ENCODE assay signal across 8 mouse cellular contexts in genomic region chr1:74807551-74808071, GRCm38 (mm10). TPM values are rescaled to one million over a fixed set of nuclear protein-coding genes. Genes with fewer than 3 reads are reported as not detected.
DNase-seq lines count a peak whose midpoint lies in the region; ATAC-seq and TF ChIP-seq lines count a peak whose summit lies in the region.

No protein-coding gene starts in this region.

- no peaks in the 10 kb centered on the region for H3K9me3 ChIP-seq in kidney, embryonic 16.5 days (ENCODE audit: low read length)
- no peaks in the 10 kb centered on the region for H3K9me3 ChIP-seq in hindbrain, embryonic 16.5 days (ENCODE audit: control insufficient read depth, low read length)
- no peaks in the 10 kb centered on the region for H3K9me3 ChIP-seq in neural tube, embryonic 12.5 days

- no peak for DNase-seq in kidney, postnatal 14 days
- DNase-seq in brain, embryonic 14.5 days (ENCODE audit: low read depth): peak; percentile 53
- no peak for DNase-seq in cerebellum, adult 2 months
- DNase-seq in lung, postnatal 10 days: no peak
- no peak for DNase-seq in natural killer cell, adult 2 months (ENCODE audit: low spot score in 2 of 2)

- H3K4me3 ChIP-seq in kidney, embryonic 16.5 days (ENCODE audit: low read length): peak overlapping the region; percentile 5; the same call in 1 of the 2 replicates
- peak overlapping the region; percentile 20 for H3K4me3 ChIP-seq in hindbrain, embryonic 16.5 days (ENCODE audit: low read length)
- no peak overlapping the region for H3K4me3 ChIP-seq in neural tube, embryonic 12.5 days
- H3K4me3 ChIP-seq in cerebellum, adult 2 months (replicated peaks; ENCODE audit: insufficient read depth, low read depth, low read length): no peak overlapping the region

- peaks cover 36% of the 10 kb centered on the region for H3K4me1 ChIP-seq in kidney, embryonic 16.5 days (ENCODE audit: insufficient read depth, low read length)
- peaks cover 35% of the 10 kb centered on the region for H3K4me1 ChIP-seq in hindbrain, embryonic 16.5 days (ENCODE audit: control insufficient read depth, insufficient read depth, low read depth, low read length)
- peaks cover 37% of the 10 kb centered on the region for H3K4me1 ChIP-seq in neural tube, embryonic 12.5 days
- 0 out of 2 replicates have a peak, but pooled peaks cover 3% of the 10 kb centered on the region for H3K4me1 ChIP-seq in cerebellum, adult 2 months (ENCODE audit: control insufficient read depth, insufficient read depth, low read length)

- WGBS in kidney, embryonic 16.5 days: 6% methylated on average over 23 of the region's 23 CpGs
- WGBS in hindbrain, embryonic 16.5 days: 3% methylated on average over 23 of the region's 23 CpGs
- WGBS in neural tube, embryonic 12.5 days: 2% methylated on average over 23 of the region's 23 CpGs
- WGBS in cerebellum, adult 2 months: 8% methylated on average over 23 of the region's 23 CpGs

- H3K9ac ChIP-seq in kidney, embryonic 16.5 days (replicated peaks; ENCODE audit: low read length): no peak overlapping the region
- peak overlapping the region; percentile 55 for H3K9ac ChIP-seq in hindbrain, embryonic 16.5 days (ENCODE audit: low read depth, low read length)
- 0 out of 2 replicates have a peak overlapping the region, but pooled peaks have one; percentile 2 for H3K9ac ChIP-seq in neural tube, embryonic 12.5 days

- no peaks in the 10 kb centered on the region for H3K36me3 ChIP-seq in kidney, embryonic 16.5 days (ENCODE audit: insufficient read depth, low read length)
- no peaks in the 10 kb centered on the region for H3K36me3 ChIP-seq in hindbrain, embryonic 16.5 days (ENCODE audit: control insufficient read depth, insufficient read depth, low read length)
- no peaks in the 10 kb centered on the region for H3K36me3 ChIP-seq in neural tube, embryonic 12.5 days

- no peak overlapping the region for H3K27ac ChIP-seq in kidney, embryonic 16.5 days (ENCODE audit: low read length)
- peak overlapping the region; percentile 19; the same call in 1 of the 2 replicates for H3K27ac ChIP-seq in hindbrain, embryonic 16.5 days (ENCODE audit: low read depth, low read length)
- H3K27ac ChIP-seq in neural tube, embryonic 12.5 days: no peak overlapping the region
- no peak overlapping the region for H3K27ac ChIP-seq in cerebellum, adult 2 months (ENCODE audit: insufficient read depth, low read length)

- peak; percentile 16; the same call in 1 of the 2 replicates for ATAC-seq in kidney, embryonic 16.5 days (ENCODE audit: low FRiP score, low TSS enrichment)
- peak; percentile 10 for ATAC-seq in hindbrain, embryonic 16.5 days
- peak; percentile 22 for ATAC-seq in neural tube, embryonic 12.5 days (ENCODE audit: low FRiP score, low read depth)

- TF ChIP-seq CTCF in brain, embryonic 14.5 days (IDR thresholded peaks at IDR 0.05; ENCODE audit: borderline replicate concordance, extremely low read depth, insufficient read depth, insufficient read length): no peak
- no peak for TF ChIP-seq CTCF in cerebellum, adult 2 months (IDR thresholded peaks at IDR 0.05; ENCODE audit: borderline replicate concordance, insufficient read depth, low read depth, low read length)

- H3K4me2 ChIP-seq in kidney, embryonic 16.5 days (replicated peaks; ENCODE audit: low read depth, low read length): peak overlapping the region; percentile 36
- peak overlapping the region; percentile 65 for H3K4me2 ChIP-seq in hindbrain, embryonic 16.5 days (ENCODE audit: low read length)
- peak overlapping the region; percentile 71 for H3K4me2 ChIP-seq in neural tube, embryonic 12.5 days (replicated peaks)

- TF ChIP-seq POLR2A in brain, embryonic 14.5 days (IDR thresholded peaks at IDR 0.05; ENCODE audit: borderline replicate concordance, extremely low read depth, insufficient read depth, insufficient read length, poor library complexity, severe bottlenecking): no peak
- no peak for TF ChIP-seq POLR2A in cerebellum, adult 2 months (IDR thresholded peaks at IDR 0.05; ENCODE audit: borderline replicate concordance, insufficient read depth, low read length)

- peaks cover 78% of the 10 kb centered on the region for H3K27me3 ChIP-seq in kidney, embryonic 16.5 days (ENCODE audit: insufficient read depth, low read length)
- peaks cover 18% of the 10 kb centered on the region for H3K27me3 ChIP-seq in hindbrain, embryonic 16.5 days (replicated peaks; ENCODE audit: control insufficient read depth, insufficient read depth, low read length)
- H3K27me3 ChIP-seq in neural tube, embryonic 12.5 days (replicated peaks): peaks cover 52% of the 10 kb centered on the region
- H3K27me3 ChIP-seq in cerebellum, adult 2 months (ENCODE audit: control insufficient read depth, insufficient read depth, low read length): no peaks in the 10 kb centered on the region; the same call in 1 of the 2 replicates

RNA-seq across cellular contexts. Expression of gene Wnt10a, which starts 16.3 kb away (rescaled TPM):
- 0.50 and 0.57 TPM in 2 replicates for polyA plus RNA-seq in kidney, embryonic 16.5 days (2015; fragmentation: Nextera tagmentation; extraction: Ambion mirVana)
- 0.73 and 0.77 TPM in 2 replicates for polyA plus RNA-seq in brain, embryonic 14.5 days (2012; rRNA removed)
- 0.40 TPM in 2 replicates for polyA plus RNA-seq in hindbrain, embryonic 16.5 days (2015; fragmentation: Nextera tagmentation; extraction: Ambion mirVana)
- polyA plus RNA-seq in neural tube, embryonic 12.5 days (2016; fragmentation: Nextera tagmentation; extraction: Ambion mirVana): 1.2 and 1.4 TPM in 2 replicates
- polyA plus RNA-seq in cerebellum, adult 2 months (2012; rRNA removed): 0.36 and 0.59 TPM in 2 replicates

RNA-seq across cellular contexts. Expression of gene Wnt6, which starts 35.9 kb away (rescaled TPM):
- 1.9 and 2.5 TPM in 2 replicates for polyA plus RNA-seq in kidney, embryonic 16.5 days (2015; fragmentation: Nextera tagmentation; extraction: Ambion mirVana)
- polyA plus RNA-seq in brain, embryonic 14.5 days (2012; rRNA removed): 4.4 and 9.1 TPM in 2 replicates
- polyA plus RNA-seq in hindbrain, embryonic 16.5 days (2015; fragmentation: Nextera tagmentation; extraction: Ambion mirVana): 4.9 and 6.1 TPM in 2 replicates
- 12.5 and 13.8 TPM in 2 replicates for polyA plus RNA-seq in neural tube, embryonic 12.5 days (2016; fragmentation: Nextera tagmentation; extraction: Ambion mirVana)
- 3.6 and 4.0 TPM in 2 replicates for polyA plus RNA-seq in cerebellum, adult 2 months (2012; rRNA removed)

RNA-seq across cellular contexts. Expression of gene Cdk5r2, which starts 47.1 kb away (rescaled TPM):
- not detected in 2 replicates for polyA plus RNA-seq in kidney, embryonic 16.5 days (2015; fragmentation: Nextera tagmentation; extraction: Ambion mirVana)
- 51.5 and 90.9 TPM in 2 replicates for polyA plus RNA-seq in brain, embryonic 14.5 days (2012; rRNA removed)
- 8.4 and 9.4 TPM in 2 replicates for polyA plus RNA-seq in hindbrain, embryonic 16.5 days (2015; fragmentation: Nextera tagmentation; extraction: Ambion mirVana)
- polyA plus RNA-seq in neural tube, embryonic 12.5 days (2016; fragmentation: Nextera tagmentation; extraction: Ambion mirVana): 5.7 and 7.6 TPM in 2 replicates
- polyA plus RNA-seq in cerebellum, adult 2 months (2012; rRNA removed): 83.2 and 85.2 TPM in 2 replicates

RNA-seq across cellular contexts. Expression of gene Prkag3, which starts 58.6 kb away (rescaled TPM):
- polyA plus RNA-seq in kidney, embryonic 16.5 days (2015; fragmentation: Nextera tagmentation; extraction: Ambion mirVana): 0.49 and 0.55 TPM in 2 replicates
- 0.09 and 0.10 TPM in 2 replicates for polyA plus RNA-seq in brain, embryonic 14.5 days (2012; rRNA removed)
- polyA plus RNA-seq in hindbrain, embryonic 16.5 days (2015; fragmentation: Nextera tagmentation; extraction: Ambion mirVana): 0.13 and 0.36 TPM in 2 replicates
- 0.10 and 0.40 TPM in 2 replicates for polyA plus RNA-seq in neural tube, embryonic 12.5 days (2016; fragmentation: Nextera tagmentation; extraction: Ambion mirVana)
- polyA plus RNA-seq in cerebellum, adult 2 months (2012; rRNA removed): 0.33 and 0.52 TPM in 2 replicates

Comparison
In these comparisons a context has a peak if more than half of its experiments do, and no peak if none do; other contexts are left out.
1. H3K4me3 ChIP-seq: peak in kidney, embryonic 16.5 days (single experiment) and hindbrain, embryonic 16.5 days (single experiment); none in neural tube, embryonic 12.5 days (single experiment) and cerebellum, adult 2 months (single experiment).
2. Peak in every context shown above with its lines, with median percentiles within 50 percentile points of each other: ATAC-seq and H3K4me2 ChIP-seq.